Mouse (Mus musculus) heart, embryonic 11.5 days (tissue): Measurements from ENCODE around the gene Dtnbp1. TPM values are rescaled to one million over a fixed set of nuclear protein-coding genes. Genes with fewer than 3 reads are reported as not detected.

Experiments
- ATAC-seq: fragments of 200-750 bp; cut with Nextera tagmentation; replicated peaks from 2 replicates; pipeline ENCODE4 v1.8.0; 2017; ENCODE audit warnings: moderate library complexity; ENCODE audit not compliant: insufficient number of reproducible peaks, low FRiP score, low TSS enrichment
- H3K27ac ChIP-seq: fragments of 300-500 bp; sonication (generic); 2 replicates; pipeline ENCODE4 v1.5.1; 2014; ENCODE audit warnings: mild to moderate bottlenecking, low read depth, low read length
- H3K27me3 ChIP-seq: fragments of 300-500 bp; sonication (generic); 2 replicates; pipeline ENCODE4 v1.6.1; 2014; ENCODE audit warnings: mild to moderate bottlenecking, low read length, mixed read lengths; ENCODE audit not compliant: control insufficient read depth, insufficient read depth
- H3K36me3 ChIP-seq: fragments of 300-500 bp; sonication (generic); 2 replicates; pipeline ENCODE4 v1.6.1; 2014; ENCODE audit warnings: mild to moderate bottlenecking, low read length, moderate library complexity, mixed read lengths; ENCODE audit not compliant: control insufficient read depth, insufficient read depth
- H3K4me1 ChIP-seq: fragments of 300-500 bp; sonication (generic); 2 replicates; pipeline ENCODE4 v1.6.1; 2014; ENCODE audit warnings: low read length; ENCODE audit not compliant: control insufficient read depth, insufficient read depth
- H3K4me2 ChIP-seq: fragments of 300-500 bp; sonication (generic); 2 replicates; pipeline ENCODE4 v1.6.1; 2014; ENCODE audit warnings: mild to moderate bottlenecking, moderate library complexity
- H3K4me3 ChIP-seq: fragments of 300-500 bp; sonication (generic); 2 replicates; pipeline ENCODE4 v1.5.1; 2014; ENCODE audit warnings: low read depth, low read length
- H3K9ac ChIP-seq: fragments of 300-500 bp; sonication (generic); 2 replicates; pipeline ENCODE4 v1.6.1; 2014; ENCODE audit warnings: mild to moderate bottlenecking, low read depth, low read length, moderate library complexity
- H3K9me3 ChIP-seq: fragments of 300-500 bp; sonication (generic); replicated peaks from 2 replicates; pipeline ENCODE4 v1.6.1; 2016; ENCODE audit warnings: low read length; ENCODE audit not compliant: control insufficient read depth
- WGBS: fragments of 180-500 bp; shearing (Covaris S2); extraction: QIAGEN DNeasy Blood & Tissue Kit; methylation state at CpG from one replicate; pipeline ENCODE4 v1.1.7; 2014; ENCODE audit not compliant: insufficient replicate concordance; 5-methylcytosine and 5-hydroxymethylcytosine counted together
- polyA plus RNA-seq: library from polyadenylated mRNA; unstranded; fragments of >200 nt; fragmentation: Nextera tagmentation; extraction: Ambion mirVana; gene quantifications from 2 replicates; pipeline ENCODE4 v1.2.1, GENCODE M21; 2014

The Dtnbp1 gene
- polyA plus RNA-seq, 1 experiment from 2014 or later, result 64.1 TPM

- H3K27me3 ChIP-seq, result no peaks in the 10 kb centered on the region
- no peak overlapping the region for H3K27ac ChIP-seq
- peaks cover 15% of the 10 kb centered on the region for H3K4me1 ChIP-seq
- H3K9ac ChIP-seq, result no peak overlapping the region
- 55% methylated on average over 10 of the region's 10 CpGs for WGBS
- H3K4me3 ChIP-seq, result no peak overlapping the region
- no peak for ATAC-seq
- no peaks in the 10 kb centered on the region for H3K9me3 ChIP-seq
- H3K36me3 ChIP-seq, result peaks cover 2% of the 10 kb centered on the region; the same call in 1 of the 2 replicates
- H3K4me2 ChIP-seq, result no peak overlapping the region
Measured at GRCm38 (mm10) chr13:44952393-44953086, 49.4 kb downstream of the Dtnbp1 start.

- no peaks in the 10 kb centered on the region for H3K9me3 ChIP-seq
- no peak overlapping the region for H3K4me2 ChIP-seq
- H3K9ac ChIP-seq, result no peak overlapping the region
- H3K4me1 ChIP-seq, result peaks cover 20% of the 10 kb centered on the region
- ATAC-seq, result no peak
- no peak overlapping the region for H3K27ac ChIP-seq
- no peak overlapping the region for H3K4me3 ChIP-seq
- peaks cover 2% of the 10 kb centered on the region; the same call in 1 of the 2 replicates for H3K36me3 ChIP-seq
- no peaks in the 10 kb centered on the region for H3K27me3 ChIP-seq
- 81% methylated on average over 16 of the region's 16 CpGs for WGBS
Measured at GRCm38 (mm10) chr13:44948320-44949250, 53.4 kb downstream of the Dtnbp1 start.

GRCm38 (mm10) chr13:44946880-44947635, 54.9 kb downstream of the Dtnbp1 start:
- WGBS, result 46% methylated on average over 8 of the region's 8 CpGs
- no peak overlapping the region for H3K4me3 ChIP-seq
- H3K9me3 ChIP-seq, result no peaks in the 10 kb centered on the region
- ATAC-seq, result no peak
- H3K36me3 ChIP-seq, result peaks cover 2% of the 10 kb centered on the region; the same call in 1 of the 2 replicates
- no peak overlapping the region for H3K9ac ChIP-seq
- no peak overlapping the region; the same call in 1 of the 2 replicates for H3K4me2 ChIP-seq
- no peaks in the 10 kb centered on the region for H3K27me3 ChIP-seq
- H3K4me1 ChIP-seq, result peaks cover 17% of the 10 kb centered on the region
- no peak overlapping the region for H3K27ac ChIP-seq

GRCm38 (mm10) chr13:44943618-44944017, 58.3 kb downstream of the Dtnbp1 start:
- no peaks in the 10 kb centered on the region for H3K9me3 ChIP-seq
- H3K4me1 ChIP-seq, result peaks cover 9% of the 10 kb centered on the region; the same call in 1 of the 2 replicates
- H3K27me3 ChIP-seq, result no peaks in the 10 kb centered on the region
- H3K36me3 ChIP-seq, result no peaks in the 10 kb centered on the region
- 69% methylated on average over 2 of the region's 2 CpGs for WGBS
- no peak overlapping the region for H3K9ac ChIP-seq
- H3K4me2 ChIP-seq, result no peak overlapping the region
- ATAC-seq, result no peak
- no peak overlapping the region for H3K4me3 ChIP-seq
- no peak overlapping the region for H3K27ac ChIP-seq

GRCm38 (mm10) chr13:44939326-44940035, 62.5 kb downstream of the Dtnbp1 start:
- no peak overlapping the region for H3K4me3 ChIP-seq
- H3K9ac ChIP-seq, result no peak overlapping the region
- H3K9me3 ChIP-seq, result no peaks in the 10 kb centered on the region
- WGBS, result 66% methylated on average over 8 of the region's 8 CpGs
- H3K4me2 ChIP-seq, result no peak overlapping the region
- H3K27ac ChIP-seq, result no peak overlapping the region
- H3K27me3 ChIP-seq, result no peaks in the 10 kb centered on the region
- no peaks in the 10 kb centered on the region for H3K36me3 ChIP-seq
- H3K4me1 ChIP-seq, result no peaks in the 10 kb centered on the region
- no peak for ATAC-seq

GRCm38 (mm10) chr13:44937681-44938080, 64.3 kb downstream of the Dtnbp1 start:
- H3K4me3 ChIP-seq, result no peak overlapping the region
- no peak overlapping the region for H3K9ac ChIP-seq
- no peak overlapping the region for H3K4me2 ChIP-seq
- H3K36me3 ChIP-seq, result no peaks in the 10 kb centered on the region
- H3K27ac ChIP-seq, result no peak overlapping the region
- H3K9me3 ChIP-seq, result no peaks in the 10 kb centered on the region
- no peaks in the 10 kb centered on the region for H3K27me3 ChIP-seq
- 75% methylated on average over 3 of the region's 3 CpGs for WGBS
- H3K4me1 ChIP-seq, result peaks cover 13% of the 10 kb centered on the region
- no peak for ATAC-seq

- Histone ChIP-seq H3K36me3 (no peaks in the 10 kb centered on the region), H3K27me3 (no peaks in the 10 kb centered on the region), H3K4me1 (peaks cover 18% of the 10 kb centered on the region), H3K9ac (no peak overlapping the region), H3K4me3 (no peak overlapping the region), H3K9me3 (no peaks in the 10 kb centered on the region), H3K27ac (no peak overlapping the region), H3K4me2 (no peak overlapping the region)
- 48% methylated on average over 7 of the region's 7 CpGs for WGBS
- no peak for ATAC-seq
Measured at GRCm38 (mm10) chr13:44933575-44933974, 68.4 kb downstream of the Dtnbp1 start.
